Mouse (Mus musculus) myocyte (in vitro differentiated cells): Measurements from ENCODE around the gene Ifi35.

Experiments
- CEBPB ChIP-seq: IDR thresholded peaks from 2 replicates; pipeline ENCODE4 v1.6.1; 2011; ENCODE audit warnings: mild to moderate bottlenecking, moderate library complexity; ENCODE audit not compliant: poor library complexity, insufficient read depth, severe bottlenecking
- E2F4 ChIP-seq: IDR thresholded peaks from one replicate; pipeline ENCODE4 v1.6.1; 2011; ENCODE audit warnings: mild to moderate bottlenecking, control low read depth, moderate library complexity; ENCODE audit not compliant: insufficient read depth
- MAX ChIP-seq: IDR thresholded peaks from one replicate; pipeline ENCODE4 v1.6.1; 2011; ENCODE audit warnings: low read depth, mild to moderate bottlenecking, control low read depth
- MYOD1 ChIP-seq, 3 experiments: IDR thresholded peaks; one replicate each; pipeline ENCODE4 v1.6.1; 2011; ENCODE audit warnings: control low read depth in 2 of 3, low read depth in 2 of 3, mild to moderate bottlenecking in 2 of 3, moderate library complexity in 1 of 3; ENCODE audit not compliant: insufficient read length in 2 of 3, control insufficient read depth in 1 of 3
- MYOG ChIP-seq, 3 experiments: IDR thresholded peaks; one replicate each; pipeline ENCODE4 v1.6.1; 2011; ENCODE audit warnings: control low read depth in 2 of 3, low read depth in 2 of 3, mild to moderate bottlenecking in 2 of 3; ENCODE audit not compliant: insufficient read length in 2 of 3, control insufficient read depth in 1 of 3, insufficient read depth in 1 of 3
- POLR2A ChIP-seq: IDR thresholded peaks from one replicate; pipeline ENCODE4 v1.6.1; 2011; ENCODE audit warnings: low read depth, mild to moderate bottlenecking, control low read depth, moderate library complexity; ENCODE audit not compliant: insufficient read length
- POLR2AphosphoS2 ChIP-seq: IDR thresholded peaks from one replicate; pipeline ENCODE4 v1.6.1; 2011; ENCODE audit warnings: low read depth, control low read depth; ENCODE audit not compliant: insufficient read length
- TCF12 ChIP-seq: IDR thresholded peaks from one replicate; pipeline ENCODE4 v1.6.1; 2011; ENCODE audit warnings: mild to moderate bottlenecking, control low read depth; ENCODE audit not compliant: poor library complexity, insufficient read depth, severe bottlenecking
- TCF3 ChIP-seq: IDR thresholded peaks from one replicate; pipeline ENCODE4 v1.6.1; 2011; ENCODE audit warnings: low read depth, control low read depth; ENCODE audit not compliant: insufficient read length
- USF1 ChIP-seq: IDR thresholded peaks from one replicate; pipeline ENCODE4 v1.6.1; 2011; ENCODE audit warnings: low read depth, mild to moderate bottlenecking, control low read depth, moderate library complexity

- no peak for TF ChIP-seq TCF3
- no peak for TF ChIP-seq POLR2A
- no peak for TF ChIP-seq E2F4
- no peak for TF ChIP-seq MAX
- no peak for TF ChIP-seq CEBPB
- TF ChIP-seq MYOD1 (IDR thresholded peaks at IDR 0.05; ENCODE audit: control insufficient read depth in 1 of 3, insufficient read length in 2 of 3, low read depth in 2 of 3), result no peak
- no peak for TF ChIP-seq POLR2AphosphoS2
- no peak for TF ChIP-seq USF1
- TF ChIP-seq TCF12, result no peak
- TF ChIP-seq MYOG (IDR thresholded peaks at IDR 0.05; ENCODE audit: control insufficient read depth in 1 of 3, insufficient read depth in 1 of 3, insufficient read length in 2 of 3, low read depth in 2 of 3), result no peak
Measured at GRCm38 (mm10) chr11:101426165-101426564, 22.0 kb upstream of the Ifi35 start.
